In genomic region chr3:127210552-127210951, GRCm38 (mm10) we compare ENCODE assay signal across 31 mouse cellular contexts.
DNase-seq lines count a peak whose midpoint lies in the region; ATAC-seq and TF ChIP-seq lines count a peak whose summit lies in the region.
"Had no signal": no experiment of that assay in that cellular context is flagged by ENCODE, and none has a peak within 500 bp of the region (broad histone marks: within the 10 kb centered on the region; RNA-seq: fewer than 3 reads in every experiment).

No protein-coding gene starts in this region.

- no peaks in the 10 kb centered on the region for H3K27me3 ChIP-seq in lung, embryonic 14.5 days (ENCODE audit: insufficient read depth, low read length)
- H3K27me3 ChIP-seq in stomach, embryonic 15.5 days (replicated peaks), result no peaks in the 10 kb centered on the region
- no peaks in the 10 kb centered on the region for H3K27me3 ChIP-seq in stomach, postnatal 0 days (ENCODE audit: control insufficient read depth, insufficient read depth, low read length)
- H3K27me3 ChIP-seq: embryonic facial prominence, embryonic 15.5 days; forebrain, embryonic 12.5 days; heart, embryonic 15.5 days; intestine, embryonic 15.5 days; lung, embryonic 15.5 days; megakaryocyte, embryonic 14.5 days; neural tube, embryonic 15.5 days had no signal

- no peak for TF ChIP-seq EP300 in stomach, postnatal 0 days (optimal IDR thresholded peaks at IDR 0.05)

- 45% methylated on average over 4 of the region's 4 CpGs for WGBS in lung, embryonic 14.5 days
- WGBS in stomach, embryonic 15.5 days, result 39% methylated on average over 4 of the region's 4 CpGs
- 40% methylated on average over 4 of the region's 4 CpGs for WGBS in stomach, postnatal 0 days

- ATAC-seq in lung, embryonic 14.5 days (ENCODE audit: insufficient read depth), result peak; percentile 43; the same call in 1 of the 2 replicates
- ATAC-seq in stomach, embryonic 15.5 days (ENCODE audit: insufficient read depth, low FRiP score, low read depth), result no peak
- no peak for ATAC-seq in stomach, postnatal 0 days (ENCODE audit: low FRiP score, low TSS enrichment)
- ATAC-seq: CD4-positive, CD25-positive, alpha-beta regulatory T cell, adult 4 months; hindbrain, embryonic 16.5 days; intestine, embryonic 15.5 days had no signal

- H3K4me3 ChIP-seq in lung, embryonic 14.5 days (ENCODE audit: low read depth, low read length), result no peak overlapping the region
- H3K4me3 ChIP-seq in stomach, embryonic 15.5 days (replicated peaks), result no peak overlapping the region
- no peak overlapping the region for H3K4me3 ChIP-seq in stomach, postnatal 0 days (ENCODE audit: low read depth, low read length)
- H3K4me3 ChIP-seq: embryonic facial prominence, embryonic 10.5 days; embryonic facial prominence, embryonic 15.5 days; forebrain, embryonic 12.5 days; heart, embryonic 10.5 days; heart, embryonic 15.5 days; intestine, embryonic 15.5 days; lung, embryonic 15.5 days; megakaryocyte, embryonic 14.5 days; neural tube, embryonic 15.5 days had no signal

- peak; percentile 42 to 46 for DNase-seq in cerebellum, postnatal 10 days
- DNase-seq in cerebellum, adult 11 months, result no peak
- peak; percentile 30 for DNase-seq in lung, embryonic 14.5 days
- DNase-seq in lung, postnatal 36 days, result no peak
- DNase-seq in stomach, postnatal 0 days (ENCODE audit: low spot score), result no peak
- DNase-seq in c-Kit-positive CD71-positive TER-119-positive erythroid progenitor cells, embryonic 14.5 days (ENCODE audit: low spot score), result no peak
- DNase-seq: adrenal gland, postnatal 25 days; gastrocnemius, postnatal 14 days; heart, adult 11 months; kidney, adult 8-10 months; kidney, postnatal 4 days; layer of hippocampus, postnatal 36 days; liver; right cerebral cortex, adult 18-20 months; spleen, adult 18-20 months; thymus, adult 2 months; thymus, postnatal 36 days had no signal

- no peak for TF ChIP-seq CTCF in lung, embryonic 14.5 days (IDR thresholded peaks at IDR 0.05; ENCODE audit: low read depth)
- no peak for TF ChIP-seq CTCF in stomach, postnatal 0 days (IDR thresholded peaks at IDR 0.05; ENCODE audit: low read depth)

- no peaks in the 10 kb centered on the region for H3K9me3 ChIP-seq in lung, embryonic 14.5 days (ENCODE audit: low read depth, low read length)
- no peaks in the 10 kb centered on the region for H3K9me3 ChIP-seq in stomach, embryonic 15.5 days
- no peaks in the 10 kb centered on the region for H3K9me3 ChIP-seq in stomach, postnatal 0 days (ENCODE audit: control insufficient read depth, low read length)
- H3K9me3 ChIP-seq: embryonic facial prominence, embryonic 10.5 days; embryonic facial prominence, embryonic 15.5 days; forebrain, embryonic 12.5 days; heart, embryonic 10.5 days; heart, embryonic 15.5 days; intestine, embryonic 15.5 days; lung, embryonic 15.5 days; neural tube, embryonic 15.5 days had no signal

- no peaks in the 10 kb centered on the region for H3K4me1 ChIP-seq in lung, embryonic 14.5 days (ENCODE audit: insufficient read depth)
- no peaks in the 10 kb centered on the region for H3K4me1 ChIP-seq in stomach, embryonic 15.5 days
- no peaks in the 10 kb centered on the region for H3K4me1 ChIP-seq in stomach, postnatal 0 days (replicated peaks; ENCODE audit: control insufficient read depth, insufficient read depth)
- H3K4me1 ChIP-seq: embryonic facial prominence, embryonic 15.5 days; heart, embryonic 15.5 days; lung, embryonic 15.5 days; megakaryocyte, embryonic 14.5 days had no signal

- H3K4me2 ChIP-seq in lung, embryonic 14.5 days, result no peak overlapping the region
- H3K4me2 ChIP-seq in stomach, embryonic 15.5 days, result no peak overlapping the region
- H3K4me2 ChIP-seq in stomach, postnatal 0 days (replicated peaks; ENCODE audit: low read depth), result no peak overlapping the region
- H3K4me2 ChIP-seq: embryonic facial prominence, embryonic 15.5 days; forebrain, embryonic 12.5 days; heart, embryonic 15.5 days; intestine, embryonic 15.5 days; lung, embryonic 15.5 days; neural tube, embryonic 15.5 days had no signal

- no peaks in the 10 kb centered on the region for H3K36me3 ChIP-seq in lung, embryonic 14.5 days (ENCODE audit: insufficient read depth)
- H3K36me3 ChIP-seq in stomach, embryonic 15.5 days, result no peaks in the 10 kb centered on the region
- H3K36me3 ChIP-seq in stomach, postnatal 0 days (ENCODE audit: control insufficient read depth, insufficient read depth, low read length), result no peaks in the 10 kb centered on the region
- H3K36me3 ChIP-seq: embryonic facial prominence, embryonic 10.5 days; embryonic facial prominence, embryonic 15.5 days; forebrain, embryonic 12.5 days; heart, embryonic 10.5 days; heart, embryonic 15.5 days; intestine, embryonic 15.5 days; lung, embryonic 15.5 days; neural tube, embryonic 15.5 days had no signal

- H3K9ac ChIP-seq in lung, embryonic 14.5 days, result no peak overlapping the region
- H3K9ac ChIP-seq in stomach, embryonic 15.5 days, result no peak overlapping the region
- H3K9ac ChIP-seq in stomach, postnatal 0 days (ENCODE audit: low read length), result no peak overlapping the region
- H3K9ac ChIP-seq: embryonic facial prominence, embryonic 15.5 days; forebrain, embryonic 12.5 days; heart, embryonic 15.5 days; intestine, embryonic 15.5 days; liver, embryonic 14.5 days; lung, embryonic 15.5 days; neural tube, embryonic 15.5 days had no signal

- peak overlapping the region; percentile 36; the same call in 1 of the 2 replicates for H3K27ac ChIP-seq in lung, embryonic 14.5 days (ENCODE audit: low read depth)
- H3K27ac ChIP-seq in stomach, embryonic 15.5 days, result peak overlapping the region; percentile 35; the same call in 1 of the 2 replicates
- H3K27ac ChIP-seq in stomach, postnatal 0 days (replicated peaks), result no peak overlapping the region
- H3K27ac ChIP-seq: embryonic facial prominence, embryonic 10.5 days; embryonic facial prominence, embryonic 15.5 days; forebrain, embryonic 12.5 days; heart, embryonic 10.5 days; heart, embryonic 15.5 days; intestine, embryonic 15.5 days; kidney, postnatal 0 days; liver, embryonic 14.5 days; neural tube, embryonic 15.5 days had no signal

Comparison
In these comparisons a context has a peak if more than half of its experiments do, and no peak if none do; other contexts are left out.
1. DNase-seq: peak in cerebellum, postnatal 10 days (2 of 2) and lung, embryonic 14.5 days (single experiment); none in cerebellum, adult 11 months (single experiment), lung, postnatal 36 days (single experiment), stomach, postnatal 0 days (single experiment) and c-Kit-positive CD71-positive TER-119-positive erythroid progenitor cells, embryonic 14.5 days (single experiment).